Mouse (Mus musculus) megakaryocyte, embryonic 14.5 days (primary cell): ENCODE data around the gene Hspa1l. TPM values are rescaled to one million over a fixed set of nuclear protein-coding genes. Genes with fewer than 3 reads are reported as not detected.
A peak's percentile ranks its signal among the peaks of the same experiment; 100 is the strongest.

ENCODE experiments used
- H3K27me3 ChIP-seq: replicated peaks from 2 replicates; pipeline ENCODE3; 2012; ENCODE audit warnings: inconsistent platforms
- H3K36me3 ChIP-seq: replicated peaks from 2 replicates; pipeline ENCODE3; 2012; ENCODE audit warnings: low read length, inconsistent platforms, mixed read lengths
- H3K4me1 ChIP-seq: 2 replicates; pipeline ENCODE4 v1.6.1; 2012; ENCODE audit warnings: inconsistent platforms
- H3K4me3 ChIP-seq: replicated peaks from 2 replicates; pipeline ENCODE3; 2012; ENCODE audit warnings: moderate library complexity, mild to moderate bottlenecking, inconsistent platforms
- H3K9me3 ChIP-seq: 2 replicates; pipeline ENCODE4 v1.6.1; 2012; ENCODE audit warnings: inconsistent platforms
- FLI1 ChIP-seq: IDR thresholded peaks from 2 replicates; pipeline ENCODE4 v1.6.1; 2012; ENCODE audit warnings: low read length, inconsistent platforms, mixed read lengths
- GATA1 ChIP-seq: IDR thresholded peaks from 3 replicates; pipeline ENCODE4 v1.6.1; 2012; ENCODE audit warnings: mixed read lengths, low read length, inconsistent platforms, borderline replicate concordance
- polyA plus RNA-seq: library from polyadenylated mRNA; stranded (reverse); fragments of >175 nt; gene quantifications from 2 replicates; pipeline ENCODE4 v1.2.3, GENCODE M21; 2012; ENCODE audit warnings: low replicate concordance; ENCODE audit not compliant: insufficient read depth

Hspa1l gene
- polyA plus RNA-seq, 1 experiment, result not detected

DNA sequence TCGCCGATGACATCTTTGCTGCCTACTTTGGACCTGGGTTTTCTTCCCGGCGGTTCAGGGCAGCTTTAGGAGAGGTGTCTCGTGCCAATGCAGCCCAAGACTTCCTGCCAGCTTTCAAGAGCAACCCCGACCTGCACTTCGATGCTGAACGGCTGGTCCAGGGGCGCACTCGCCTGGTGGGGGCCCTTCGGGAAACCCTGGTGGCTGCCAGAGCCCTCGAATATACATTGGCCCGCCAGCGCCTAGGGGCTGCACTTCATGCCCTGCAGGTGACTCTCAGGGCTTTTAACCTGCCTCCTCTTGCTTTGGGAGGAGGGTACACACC is 45.2 kb downstream of the Hspa1l start:
- TF ChIP-seq FLI1 (no peak), GATA1 (no peak)
- peaks cover 49% of the 10 kb centered on the region for H3K36me3 ChIP-seq

DNA sequence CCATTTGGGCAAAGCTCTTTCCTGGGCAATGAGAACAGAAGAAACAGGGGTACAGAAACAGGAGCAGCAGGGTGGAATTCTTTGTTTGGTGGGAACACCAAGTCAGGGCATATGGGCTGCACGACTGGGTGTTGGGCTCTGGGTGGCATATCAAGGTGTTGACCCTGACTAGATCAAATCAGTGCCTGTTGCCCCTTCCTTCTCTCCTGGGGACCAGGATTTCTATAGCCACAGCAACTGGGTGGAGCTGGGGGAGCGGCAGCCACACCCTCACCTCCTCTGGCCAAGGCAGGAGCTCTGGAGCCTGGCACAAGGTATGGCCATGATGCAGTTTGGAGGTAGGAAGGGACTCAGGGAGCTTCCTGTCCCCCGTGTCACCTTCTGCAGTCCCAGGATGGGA is 45.7 kb downstream of the Hspa1l start:
- H3K9me3 ChIP-seq, result no peaks in the 10 kb centered on the region
- H3K4me1 ChIP-seq, result peaks cover 61% of the 10 kb centered on the region
- peaks cover 13% of the 10 kb centered on the region for H3K27me3 ChIP-seq
- H3K4me3 ChIP-seq, result no peak overlapping the region
- no peak for TF ChIP-seq FLI1
- TF ChIP-seq GATA1, result no peak
- H3K36me3 ChIP-seq, result peaks cover 44% of the 10 kb centered on the region

More for the DNA sequence above, 45.2 kb downstream of the Hspa1l start:
- Histone ChIP-seq H3K27me3 (peaks cover 13% of the 10 kb centered on the region), H3K4me3 (no peak overlapping the region), H3K9me3 (no peaks in the 10 kb centered on the region), H3K4me1 (peaks cover 56% of the 10 kb centered on the region)

DNA sequence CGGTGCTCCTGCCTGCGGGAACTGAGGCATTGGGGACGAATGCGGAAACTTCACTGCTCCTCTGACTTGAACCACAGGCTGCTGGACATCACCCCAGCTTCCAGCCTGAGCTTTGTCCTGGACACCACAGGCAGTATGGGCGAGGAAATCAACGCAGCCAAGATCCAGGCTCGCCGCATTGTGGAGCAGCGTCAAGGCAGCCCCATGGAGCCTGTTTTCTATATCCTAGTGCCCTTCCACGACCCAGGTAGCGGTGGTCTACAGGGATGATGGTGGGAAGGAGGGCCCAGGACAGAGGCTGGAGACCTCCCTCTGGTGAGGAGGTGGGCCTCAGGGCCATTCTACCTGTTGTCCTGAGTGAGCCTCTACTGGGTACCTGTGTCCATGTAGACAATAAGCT is 47.4 kb downstream of the Hspa1l start:
- peaks cover 26% of the 10 kb centered on the region for H3K36me3 ChIP-seq
- peaks cover 79% of the 10 kb centered on the region for H3K4me1 ChIP-seq
- no peaks in the 10 kb centered on the region for H3K9me3 ChIP-seq
- peaks cover 15% of the 10 kb centered on the region for H3K27me3 ChIP-seq
- TF ChIP-seq GATA1, result no peak
- H3K4me3 ChIP-seq, result no peak overlapping the region

DNA sequence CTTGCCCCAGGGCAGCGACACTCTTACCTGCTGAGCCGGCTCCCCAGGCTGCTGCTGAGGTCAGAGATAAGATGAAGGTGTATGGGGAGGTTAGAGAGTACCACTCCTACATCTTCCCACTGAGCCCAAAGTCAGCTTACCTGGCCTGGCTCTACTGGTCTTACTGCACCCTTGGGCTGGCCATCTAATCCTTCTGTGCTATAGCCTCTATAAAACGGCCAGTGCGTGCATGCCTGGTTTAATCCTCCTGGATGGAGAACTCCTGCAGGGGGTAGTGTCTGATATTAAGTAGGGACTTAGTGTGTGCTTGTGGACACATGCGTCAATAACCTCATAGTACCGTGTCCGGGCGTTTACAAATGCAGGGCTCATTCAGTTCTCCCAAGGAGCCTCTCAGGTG is 48.0 kb downstream of the Hspa1l start:
- Histone ChIP-seq H3K9me3 (no peaks in the 10 kb centered on the region), H3K4me3 (no peak overlapping the region), H3K36me3 (peaks cover 20% of the 10 kb centered on the region), H3K4me1 (peaks cover 85% of the 10 kb centered on the region), H3K27me3 (peaks cover 15% of the 10 kb centered on the region)
- TF ChIP-seq FLI1 (no peak), GATA1 (no peak)

DNA sequence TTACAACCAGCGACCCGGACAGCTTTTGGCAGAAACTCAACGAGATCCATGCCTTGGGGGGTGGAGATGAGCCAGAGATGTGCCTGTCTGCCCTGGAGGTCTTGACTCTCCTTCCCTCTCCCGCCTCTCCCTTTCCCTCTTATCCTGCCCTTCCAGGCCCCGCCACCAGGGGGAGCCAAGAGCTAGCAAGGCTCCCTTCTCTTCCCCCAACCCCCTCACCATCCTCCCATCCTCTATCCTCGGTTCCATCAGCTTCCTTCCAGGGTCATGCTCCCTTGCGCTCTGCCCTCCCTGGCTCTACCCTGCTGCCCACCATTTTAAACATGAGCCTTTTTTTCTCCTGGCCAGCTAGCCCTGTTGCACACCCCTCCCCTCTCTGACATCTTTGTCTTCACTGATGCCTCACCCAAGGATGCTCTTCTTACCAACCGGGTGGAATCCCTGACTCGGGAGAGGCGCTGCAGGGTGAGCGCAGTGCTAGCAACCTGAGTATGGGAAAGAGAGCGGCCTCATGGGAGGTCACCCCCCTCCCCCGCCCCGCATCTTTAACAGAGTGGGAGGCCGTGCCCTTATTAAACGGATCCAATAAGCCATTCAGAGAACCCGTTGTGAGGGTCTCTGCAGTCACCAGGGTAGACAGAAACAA is 48.8 kb downstream of the Hspa1l start:
- H3K27me3 ChIP-seq, result peaks cover 15% of the 10 kb centered on the region
- no peaks in the 10 kb centered on the region for H3K9me3 ChIP-seq
- TF ChIP-seq GATA1, result no peak
- no peak for TF ChIP-seq FLI1
- peaks cover 16% of the 10 kb centered on the region for H3K36me3 ChIP-seq
- peaks cover 86% of the 10 kb centered on the region for H3K4me1 ChIP-seq
- H3K4me3 ChIP-seq, result peak overlapping the region; percentile 85

DNA sequence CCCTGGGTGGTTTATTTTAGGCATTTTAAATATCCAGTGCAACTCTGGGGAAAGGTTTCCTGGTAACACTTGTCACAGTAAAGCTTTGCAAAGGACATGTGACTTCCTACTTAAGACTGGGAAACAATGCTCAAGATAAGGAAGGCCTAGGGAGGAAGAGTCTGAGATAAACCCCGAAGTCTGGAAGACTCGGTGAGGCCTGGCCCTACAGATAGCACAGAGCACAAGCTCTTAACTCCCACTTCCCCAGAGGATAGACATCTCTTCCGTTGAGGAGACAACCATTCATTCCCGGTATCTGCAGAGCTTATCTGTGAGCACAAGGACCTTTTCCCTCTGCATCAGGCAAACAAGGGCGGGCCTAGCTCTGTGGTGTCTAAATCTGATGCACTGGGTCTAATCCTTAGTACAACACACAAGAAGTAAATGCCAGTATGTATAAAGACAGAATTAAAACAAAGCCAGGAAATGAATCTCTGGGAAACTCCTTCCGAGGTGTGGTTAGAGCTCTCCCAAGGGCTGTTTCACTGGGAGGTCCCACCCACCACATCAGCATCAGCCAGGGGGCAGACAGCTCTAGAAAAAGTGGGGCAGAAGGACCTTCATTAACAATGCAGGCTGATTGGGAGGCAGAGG is 49.5 kb downstream of the Hspa1l start:
- Histone ChIP-seq H3K9me3 (no peaks in the 10 kb centered on the region), H3K4me1 (peaks cover 84% of the 10 kb centered on the region), H3K4me3 (peak overlapping the region; percentile 53), H3K36me3 (peaks cover 12% of the 10 kb centered on the region), H3K27me3 (peaks cover 15% of the 10 kb centered on the region)
- peak; percentile 80; the same call in 2 of the 3 replicates for TF ChIP-seq GATA1
- no peak for TF ChIP-seq FLI1

DNA sequence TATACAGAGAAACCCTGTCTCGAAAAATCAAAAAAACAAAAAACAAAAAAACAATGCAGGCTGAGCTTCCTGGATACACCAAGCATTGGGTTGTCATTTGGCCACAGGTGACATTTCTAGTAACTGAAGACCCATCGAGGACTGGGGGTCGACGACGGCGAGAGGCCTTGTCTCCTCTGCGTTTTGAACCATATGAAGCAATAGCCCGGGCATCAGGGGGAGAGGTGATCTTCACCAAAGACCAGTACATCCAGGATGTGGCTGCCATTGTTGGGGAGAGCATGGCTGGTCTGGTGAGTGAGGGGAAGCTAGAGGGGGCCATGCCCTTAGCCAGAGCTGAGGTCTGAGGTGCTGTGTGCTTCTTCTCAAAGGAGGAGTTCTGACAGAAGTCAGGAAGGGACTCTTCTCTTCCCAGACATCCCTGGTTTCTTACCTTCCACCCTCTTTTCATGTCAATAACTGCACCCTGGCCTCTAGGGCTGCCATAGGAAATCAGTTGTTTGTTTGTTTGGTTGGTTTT is 50.1 kb downstream of the Hspa1l start:
- Histone ChIP-seq H3K4me3 (no peak overlapping the region), H3K9me3 (no peaks in the 10 kb centered on the region), H3K4me1 (peaks cover 86% of the 10 kb centered on the region), H3K27me3 (peaks cover 14% of the 10 kb centered on the region), H3K36me3 (peaks cover 11% of the 10 kb centered on the region)
- TF ChIP-seq GATA1 (no peak), FLI1 (no peak)

DNA sequence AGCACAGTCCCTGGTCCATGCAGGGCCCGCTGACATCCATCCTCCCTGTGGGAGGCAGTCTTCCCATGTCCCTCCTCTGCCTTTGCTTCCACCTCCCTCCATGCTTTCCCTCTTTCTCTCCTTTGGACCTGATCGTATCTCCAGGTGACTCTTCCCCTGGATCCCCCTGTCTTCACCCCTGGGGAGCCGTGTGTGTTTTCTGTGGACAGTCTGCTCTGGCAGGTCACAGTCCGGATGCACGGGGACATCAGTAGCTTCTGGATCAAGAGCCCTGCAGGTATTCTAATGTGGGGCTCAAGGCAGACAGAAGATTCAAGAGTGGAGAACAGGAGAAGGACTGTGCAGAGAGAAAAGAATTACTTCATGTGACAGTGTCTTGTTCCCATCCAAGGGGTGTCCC is 50.7 kb downstream of the Hspa1l start:
- peak overlapping the region; percentile 80 for H3K4me3 ChIP-seq
- peaks cover 86% of the 10 kb centered on the region for H3K4me1 ChIP-seq
- no peaks in the 10 kb centered on the region for H3K9me3 ChIP-seq
- H3K27me3 ChIP-seq, result peaks cover 11% of the 10 kb centered on the region
- peaks cover 17% of the 10 kb centered on the region for H3K36me3 ChIP-seq
- TF ChIP-seq GATA1 (no peak), FLI1 (no peak)

DNA sequence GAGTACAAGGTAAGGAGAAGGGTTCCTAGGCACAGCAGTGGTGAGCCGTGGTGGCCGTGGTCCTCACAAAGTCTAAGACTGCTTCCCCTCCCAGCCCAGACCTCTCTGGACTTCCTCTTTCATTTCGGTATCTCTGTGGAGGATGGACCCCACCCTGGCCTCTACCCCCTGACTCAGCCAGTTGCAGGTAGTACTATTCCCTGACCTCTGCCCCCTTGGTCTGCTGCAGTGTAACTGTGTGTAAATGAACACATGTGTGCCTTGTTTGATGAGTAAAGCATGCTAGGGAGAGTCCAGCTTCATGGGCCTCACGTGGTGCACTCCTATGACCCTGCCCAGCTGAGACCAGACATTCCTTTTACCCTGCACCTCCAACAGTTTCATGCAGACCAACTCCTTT is 51.3 kb downstream of the Hspa1l start:
- Histone ChIP-seq H3K9me3 (no peaks in the 10 kb centered on the region), H3K4me3 (peak overlapping the region; percentile 80), H3K36me3 (peaks cover 22% of the 10 kb centered on the region), H3K27me3 (peaks cover 10% of the 10 kb centered on the region), H3K4me1 (peaks cover 89% of the 10 kb centered on the region)
- TF ChIP-seq GATA1, result no peak
- no peak for TF ChIP-seq FLI1

DNA sequence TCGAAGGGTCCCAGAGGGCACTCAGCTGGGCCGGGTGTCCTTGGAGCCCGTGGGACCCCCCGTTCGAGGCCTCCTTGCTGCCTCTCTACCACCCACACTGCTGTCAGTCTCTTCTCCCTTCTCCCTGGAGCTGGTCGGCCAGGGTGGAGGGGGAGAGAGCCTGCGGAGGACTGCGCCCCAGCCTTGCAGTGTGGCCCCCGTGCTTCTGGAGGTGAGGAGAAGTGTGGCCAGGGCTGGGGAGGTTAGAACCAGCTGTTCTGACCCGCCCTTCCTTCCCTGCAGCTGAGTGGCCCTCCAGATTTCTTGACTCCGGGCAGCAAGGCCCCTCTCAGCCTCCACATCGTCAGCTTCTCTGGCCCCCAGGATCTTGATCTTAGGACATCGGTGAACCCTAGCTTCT is 51.8 kb downstream of the Hspa1l start:
- no peaks in the 10 kb centered on the region for H3K9me3 ChIP-seq
- peaks cover 10% of the 10 kb centered on the region for H3K27me3 ChIP-seq
- TF ChIP-seq FLI1, result no peak
- TF ChIP-seq GATA1, result no peak
- peaks cover 27% of the 10 kb centered on the region for H3K36me3 ChIP-seq
- H3K4me1 ChIP-seq, result peaks cover 94% of the 10 kb centered on the region
- peak overlapping the region; percentile 48 for H3K4me3 ChIP-seq
